1 mouse cellular context compared by ENCODE assay signal in the genomic region with DNA sequence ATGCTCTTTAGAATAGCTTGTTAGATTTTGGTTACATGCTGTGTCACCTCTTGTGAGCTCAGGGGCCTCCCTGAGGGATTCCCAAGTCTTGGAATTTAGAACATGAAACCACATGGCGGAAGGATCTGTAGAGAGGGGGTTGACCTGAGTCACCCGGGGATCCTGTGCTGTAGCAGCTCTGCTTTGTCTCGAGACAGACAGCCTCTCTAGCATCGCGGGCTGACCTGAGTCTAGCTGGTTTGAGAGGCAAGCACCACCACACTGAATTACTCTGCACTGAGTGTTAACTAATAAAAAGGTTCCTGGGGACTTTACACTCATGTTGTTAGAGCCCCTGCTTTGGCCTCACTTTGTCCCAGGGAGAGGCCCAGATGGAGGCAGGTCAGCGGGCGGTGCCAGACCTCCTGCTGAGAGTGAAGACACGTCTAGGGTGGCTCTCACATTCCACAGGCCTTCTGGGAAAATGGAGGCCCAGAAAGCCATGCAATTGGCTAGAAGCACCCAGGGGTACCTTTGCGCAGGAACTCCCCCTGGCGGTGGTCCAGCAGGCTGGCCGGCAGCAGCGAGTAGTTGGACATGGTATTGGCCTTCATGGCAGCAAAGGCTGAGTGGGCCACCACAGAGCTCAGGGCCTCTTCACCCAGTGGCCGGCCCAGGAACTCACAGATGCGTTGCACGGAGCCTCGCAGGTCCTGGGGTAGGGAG.
TF ChIP-seq lines count a peak whose summit lies in the region.

No protein-coding gene starts in this region.

TF ChIP-seq in MEL, 35 proteins besides CTCF, POLR2A, EP300 and RAD21 (continued from another document):
- TF ChIP-seq MYB (IDR thresholded peaks at IDR 0.05; ENCODE audit: low read depth, low read length) = no peak
- no peak for TF ChIP-seq NRF1 (IDR thresholded peaks at IDR 0.05; ENCODE audit: insufficient read depth, low read depth, low read length, poor library complexity, severe bottlenecking)
- no peak for TF ChIP-seq MXI1 (IDR thresholded peaks at IDR 0.05; ENCODE audit: low read depth, low read length)
- TF ChIP-seq POLR2AphosphoS2 (IDR thresholded peaks at IDR 0.05; ENCODE audit: low read length) = no peak
